Mouse (Mus musculus): ENCODE measurements around the gene Nup93. TPM values are rescaled to one million over a fixed set of nuclear protein-coding genes. Genes with fewer than 3 reads are reported as not detected.

The Nup93 gene
- polyA plus RNA-seq, 1 experiment from 2014 or later = 64.9 TPM

DNA sequence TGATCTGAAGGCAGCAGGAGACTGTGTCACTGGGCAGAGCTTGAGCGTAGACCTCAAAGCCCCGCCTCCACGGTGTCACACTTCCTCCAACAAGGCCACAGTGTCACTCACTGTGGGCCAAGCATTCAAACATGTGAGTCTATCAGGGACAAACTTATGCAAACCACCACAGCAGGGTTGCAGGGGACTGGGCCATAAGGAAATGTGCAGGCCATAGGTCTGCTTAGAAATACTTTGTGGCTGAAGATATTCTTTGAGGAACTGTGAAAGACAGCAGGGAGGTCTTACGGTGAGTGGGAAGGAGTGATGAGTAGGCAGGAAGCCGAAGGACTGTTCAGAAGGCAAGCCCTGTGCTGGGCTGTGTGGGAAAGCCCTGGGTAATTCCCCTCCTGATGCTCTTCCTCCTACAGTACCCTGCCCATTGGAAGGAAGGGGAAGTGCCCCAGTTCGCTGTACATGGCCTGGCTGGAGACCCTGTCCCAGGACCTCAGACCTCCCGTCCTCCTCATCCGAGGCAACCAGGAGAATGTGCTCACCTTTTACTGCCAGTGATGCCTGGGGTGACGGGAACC lies 151.1 kb downstream of the Nup93 start:
- no peak overlapping the region for H3K4me3 ChIP-seq (replicated peaks; ENCODE audit: low read length)
- 78% methylated on average over 9 of the region's 9 CpGs for WGBS
- H3K9me3 ChIP-seq (replicated peaks; ENCODE audit: control insufficient read depth, low read length) = no peaks in the 10 kb centered on the region
- H3K27ac ChIP-seq (ENCODE audit: low read length) = 0 out of 2 replicates have a peak overlapping the region, but pooled peaks have one; percentile 36
- ATAC-seq (ENCODE audit: insufficient read depth, low FRiP score) = no peak
- peaks cover 14% of the 10 kb centered on the region; the same call in 1 of the 2 replicates for H3K4me1 ChIP-seq (ENCODE audit: control insufficient read depth, insufficient read depth, low read length)
- H3K9ac ChIP-seq (ENCODE audit: low read length) = no peak overlapping the region
- no peaks in the 10 kb centered on the region for H3K36me3 ChIP-seq (ENCODE audit: control insufficient read depth, insufficient read depth, low read length)
- no peak overlapping the region for H3K4me2 ChIP-seq (ENCODE audit: low read depth, low read length)
- H3K27me3 ChIP-seq (ENCODE audit: control insufficient read depth, insufficient read depth, low read length) = no peaks in the 10 kb centered on the region

MicroRNAs within 50 kb of the gene (microRNA counts, 519-probe panel; counts per million panel counts)
- 2,912 counts per million, percentile 67 among the panel's probes with 10 or more counts for microRNA mmu-miR-138

Small RNA genes within 50 kb of the gene (microRNA-seq; reads per million reads assigned to microRNA genes)
- 77.3 reads per million, percentile 52 among the genes with 10 or more reads in this experiment for gene Mir138-2

Other genes starting within 250 kb of the Nup93 start
- 27.7 and 27.8 TPM in 2 replicates for gene Amfr, start 201.7 kb upstream of the Nup93 start, polyA plus RNA-seq (2015; fragmentation: Nextera tagmentation; extraction: Ambion mirVana)
- 86.7 and 97.0 TPM in 2 replicates for gene Nudt21, start 177.5 kb upstream of the Nup93 start, polyA plus RNA-seq (2015; fragmentation: Nextera tagmentation; extraction: Ambion mirVana)
- 15.5 and 16.1 TPM in 2 replicates for gene Ogfod1, start 177.4 kb upstream of the Nup93 start, polyA plus RNA-seq (2015; fragmentation: Nextera tagmentation; extraction: Ambion mirVana)
- 12.3 and 13.2 TPM in 2 replicates for gene Bbs2, start 115.6 kb upstream of the Nup93 start, polyA plus RNA-seq (2015; fragmentation: Nextera tagmentation; extraction: Ambion mirVana)
- 0.70 and 1.6 TPM in 2 replicates for gene Mt4, start 77.4 kb upstream of the Nup93 start, polyA plus RNA-seq (2015; fragmentation: Nextera tagmentation; extraction: Ambion mirVana)
- gene Mt3, start 62.0 kb upstream of the Nup93 start, polyA plus RNA-seq (2015; fragmentation: Nextera tagmentation; extraction: Ambion mirVana) = 3.7 and 3.8 TPM in 2 replicates
- gene Mt2, start 41.9 kb upstream of the Nup93 start, polyA plus RNA-seq (2015; fragmentation: Nextera tagmentation; extraction: Ambion mirVana) = 524 and 598 TPM in 2 replicates
- gene Mt1, start 35.5 kb upstream of the Nup93 start, polyA plus RNA-seq (2015; fragmentation: Nextera tagmentation; extraction: Ambion mirVana) = 1,904 and 1,931 TPM in 2 replicates
- 0.09 TPM in 1 of 2 replicates, not detected in the other for gene Slc12a3, start 114.6 kb downstream of the Nup93 start, polyA plus RNA-seq (2015; fragmentation: Nextera tagmentation; extraction: Ambion mirVana)
- 167 and 182 TPM in 2 replicates for gene Herpud1, start 171.9 kb downstream of the Nup93 start, polyA plus RNA-seq (2015; fragmentation: Nextera tagmentation; extraction: Ambion mirVana)
- gene Nlrc5, start 219.8 kb downstream of the Nup93 start, polyA plus RNA-seq (2015; fragmentation: Nextera tagmentation; extraction: Ambion mirVana) = 0.28 and 0.45 TPM in 2 replicates

Measured in stomach, embryonic 16.5 days (tissue).